Mouse (Mus musculus) mouse embryonic stem cell (cell line): ENCODE data around the gene Tfrc.
"Not testable (repeated sequence)": the region's sequence is repeated elsewhere in the genome, so short reads cannot be mapped to it uniquely, and the experiment has no call there.

Source experiments
- in situ Hi-C, 2 experiments: fragments of 300-500 bp; cut with MboI; formaldehyde crosslinking; loops; 1 replicate in 1 of 2; 3 replicates in 1 of 2; pipeline ENCODE4 v1.14.3; 2019 to 2020; ENCODE audit warnings: low sequenced_read_pairs in 2 of 2, low pct_unique_long_range_greater_than_20kb in 1 of 2, mixed read lengths in 1 of 2; ENCODE audit not compliant: unreplicated experiment in 1 of 2

Tfrc gene

DNA sequence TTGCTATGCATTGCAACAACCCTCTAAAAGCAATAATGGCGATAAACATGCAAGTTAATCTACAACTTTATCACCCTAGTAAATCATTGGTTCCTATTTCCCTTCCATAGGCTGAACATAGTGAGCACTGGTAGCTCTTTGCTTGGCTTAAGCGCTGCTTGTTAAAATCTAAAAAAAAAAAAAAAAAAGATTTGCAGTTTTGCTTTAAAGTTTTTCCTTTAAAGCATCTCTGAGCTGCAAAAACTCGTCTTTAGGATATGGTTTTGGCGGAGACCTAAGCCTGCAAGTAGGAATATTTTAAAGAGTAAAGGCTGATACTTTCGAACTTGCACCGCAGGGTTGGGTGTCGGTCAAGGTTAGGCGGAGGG, 392 bp upstream of the Tfrc start:
- in situ Hi-C loops, result loop anchor here in 1 of 2 experiments (25.0 kb wide), 1 partner anchor 321 kb away; the partner anchor contains the start of gene Rnf168

DNA sequence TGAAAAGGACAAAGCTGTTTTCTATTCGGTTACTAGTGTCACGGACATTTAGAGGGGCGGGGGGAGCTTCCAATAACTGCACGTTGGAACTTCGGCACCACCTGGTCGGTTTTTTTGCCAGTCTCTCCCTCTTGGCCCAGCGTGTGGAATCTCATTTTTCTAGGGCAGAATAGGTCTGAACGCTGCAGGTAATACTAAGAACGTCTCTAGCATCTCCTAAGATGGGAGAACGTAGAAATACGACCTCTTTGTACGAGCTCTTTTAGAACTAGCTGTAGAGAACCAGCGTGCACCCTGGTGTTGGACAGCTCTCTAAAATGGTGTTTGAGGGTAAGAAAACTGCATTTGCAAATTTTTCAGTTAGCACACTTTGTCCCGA, 670 bp downstream of the Tfrc start:
- in situ Hi-C loops, result loop anchor here in 1 of 2 experiments (25.0 kb wide), 1 partner anchor 322 kb away; the partner anchor contains the start of gene Rnf168

DNA sequence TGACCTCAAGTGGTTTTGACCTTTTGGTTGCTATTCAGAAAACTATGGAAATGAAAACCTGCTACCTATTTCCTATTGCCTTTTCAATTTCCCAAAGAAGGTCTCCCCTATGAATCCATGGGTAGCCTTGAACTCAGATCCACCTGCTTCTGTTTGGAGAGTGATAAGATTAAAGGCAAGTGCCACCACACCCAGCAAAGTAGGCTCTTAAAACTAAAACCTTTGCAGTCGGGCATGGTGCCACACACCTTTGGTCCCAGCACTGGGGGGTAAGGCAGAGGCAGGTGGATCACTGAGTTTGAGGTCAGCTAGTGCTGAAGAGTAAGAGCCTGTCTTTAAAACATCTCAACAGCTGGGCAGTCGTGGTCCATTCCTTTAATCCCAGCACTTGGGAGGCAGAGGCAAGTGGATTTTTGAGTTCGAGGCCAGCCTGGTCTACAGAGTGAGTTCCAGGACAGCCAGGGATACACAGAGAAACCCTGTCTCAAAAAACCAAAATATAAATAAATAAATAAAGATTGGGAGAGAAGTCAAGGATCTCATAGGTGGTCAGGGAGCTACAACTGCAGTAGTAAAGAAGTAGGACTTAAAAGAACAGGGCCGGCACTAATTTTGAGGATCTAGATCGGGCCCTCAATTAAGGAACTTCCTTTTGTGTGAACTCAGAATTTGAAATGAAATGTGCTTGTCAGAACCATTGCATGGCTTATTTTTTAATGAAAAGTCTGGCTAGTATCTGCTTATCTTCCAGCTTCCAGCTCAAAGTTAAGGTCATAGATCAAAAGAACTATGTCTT, 1.9 kb downstream of the Tfrc start:
- in situ Hi-C loops, result loop anchor here (5.0 to 25.0 kb wide), 2 partner anchors 98 to 323 kb away; partner anchors contain the start of gene Rnf168 (in 1 of the 2)

DNA sequence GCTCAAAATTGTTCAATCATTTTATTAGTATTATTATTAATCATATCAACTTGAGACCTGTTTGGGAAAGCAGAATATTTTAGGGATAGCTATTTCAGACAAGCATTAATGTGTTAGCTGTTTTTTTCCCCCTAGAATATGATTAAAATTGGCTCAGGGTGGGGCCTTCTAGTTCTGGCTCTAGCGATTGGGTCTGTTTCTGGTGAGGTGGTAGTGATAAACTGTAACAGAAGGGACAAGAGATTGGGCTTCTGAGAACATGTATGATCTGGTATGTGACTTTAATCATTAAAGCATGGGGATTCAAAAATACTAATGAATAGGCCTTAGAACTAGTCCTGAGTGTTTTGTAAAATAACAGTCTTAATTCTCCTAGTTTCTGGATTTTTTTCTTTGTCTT, 3.3 kb downstream of the Tfrc start:
- in situ Hi-C loops, result loop anchor here (5.0 to 25.0 kb wide), 2 partner anchors 100 to 325 kb away; partner anchors contain the start of gene Rnf168 (in 1 of the 2)

DNA sequence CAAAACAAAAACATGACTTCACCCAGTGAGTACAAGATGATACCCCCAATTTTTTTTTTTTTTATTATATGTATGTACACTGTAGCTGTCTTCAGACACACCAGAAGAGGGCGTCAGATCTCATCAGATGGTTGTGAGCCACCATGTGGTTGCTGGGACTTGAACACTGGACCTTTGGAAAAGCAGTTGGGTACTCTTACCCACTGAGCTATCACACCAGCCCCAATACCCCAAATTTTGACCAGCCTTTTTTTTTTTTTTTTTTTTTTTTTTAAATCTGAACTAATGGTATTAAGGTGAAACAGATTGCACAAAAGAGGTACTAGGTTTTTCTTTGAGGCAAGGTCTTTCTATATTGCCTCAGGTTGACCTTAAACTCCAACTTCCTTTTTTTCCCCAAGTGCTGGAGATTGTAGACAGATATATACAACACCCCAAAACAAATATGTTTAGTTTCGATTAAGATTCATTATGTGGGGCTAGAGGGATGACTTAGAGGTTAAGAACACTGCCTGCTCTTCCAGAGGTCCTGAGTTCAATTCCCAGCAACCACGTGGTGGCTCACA, 4.6 kb downstream of the Tfrc start:
- in situ Hi-C loops, result loop anchor here (5.0 to 25.0 kb wide), 2 partner anchors 101 to 326 kb away; partner anchors contain the start of gene Rnf168 (in 1 of the 2)

DNA sequence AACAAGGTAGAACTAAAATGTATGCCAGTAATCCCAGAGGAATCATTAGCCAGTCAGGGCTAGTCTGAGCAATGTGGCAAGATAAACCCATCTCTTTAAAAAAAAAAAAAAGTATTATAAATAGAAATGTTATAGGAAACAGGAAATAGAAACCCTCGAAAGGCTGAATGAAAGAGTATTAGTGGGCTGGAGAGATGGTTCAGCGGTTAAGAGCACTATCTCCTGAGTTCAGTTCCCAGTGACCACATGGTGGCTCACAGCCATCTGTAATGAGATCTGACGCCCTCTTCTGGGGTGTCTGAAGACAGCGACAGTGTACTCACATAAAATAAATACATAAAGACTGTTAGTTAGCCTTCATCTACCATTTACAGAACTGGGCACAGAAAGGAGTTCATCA, 5.3 kb downstream of the Tfrc start:
- in situ Hi-C loops, result loop anchor here (5.0 to 25.0 kb wide), 2 partner anchors 102 to 327 kb away; partner anchors contain the start of gene Rnf168 (in 1 of the 2)

DNA sequence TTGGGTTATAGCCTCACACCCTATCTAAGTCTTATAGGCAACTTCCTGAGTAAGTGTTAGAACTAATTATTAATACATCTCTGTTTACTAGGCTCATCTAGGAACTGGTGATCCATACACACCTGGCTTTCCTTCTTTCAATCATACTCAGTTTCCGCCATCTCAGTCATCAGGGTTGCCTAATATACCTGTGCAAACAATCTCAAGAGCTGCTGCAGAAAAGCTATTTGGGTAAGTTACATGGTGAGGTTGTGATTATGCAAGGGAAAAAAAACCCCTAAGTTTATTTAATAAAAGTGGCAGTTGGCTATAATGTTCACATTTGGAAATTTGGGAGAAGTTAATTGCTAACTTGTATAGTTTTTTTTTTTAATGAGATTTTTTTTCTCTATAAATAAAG, 10.2 kb downstream of the Tfrc start:
- in situ Hi-C loops, result loop anchor here in 1 of 2 experiments (25.0 kb wide), 1 partner anchor 332 kb away; the partner anchor contains the start of gene Rnf168

DNA sequence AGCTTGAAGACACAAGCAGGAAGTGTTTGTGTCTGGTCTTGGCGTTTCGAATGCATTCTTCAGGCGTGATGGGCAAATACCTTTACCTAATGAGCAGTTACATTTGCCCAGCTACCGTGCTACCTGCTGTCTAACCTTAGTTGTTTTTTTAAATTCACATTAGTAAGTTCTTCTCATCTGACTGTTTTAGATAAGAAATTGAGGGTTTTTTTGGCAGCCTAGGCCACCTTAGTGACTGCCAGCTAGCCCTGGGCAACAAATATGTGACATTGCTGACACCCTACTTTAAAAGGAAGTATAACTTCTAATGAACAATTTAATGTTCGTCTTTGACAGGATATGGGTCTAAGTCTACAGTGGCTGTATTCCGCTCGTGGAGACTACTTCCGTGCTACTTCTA, 19.4 kb downstream of the Tfrc start:
- in situ Hi-C loops, result no loop called here

DNA sequence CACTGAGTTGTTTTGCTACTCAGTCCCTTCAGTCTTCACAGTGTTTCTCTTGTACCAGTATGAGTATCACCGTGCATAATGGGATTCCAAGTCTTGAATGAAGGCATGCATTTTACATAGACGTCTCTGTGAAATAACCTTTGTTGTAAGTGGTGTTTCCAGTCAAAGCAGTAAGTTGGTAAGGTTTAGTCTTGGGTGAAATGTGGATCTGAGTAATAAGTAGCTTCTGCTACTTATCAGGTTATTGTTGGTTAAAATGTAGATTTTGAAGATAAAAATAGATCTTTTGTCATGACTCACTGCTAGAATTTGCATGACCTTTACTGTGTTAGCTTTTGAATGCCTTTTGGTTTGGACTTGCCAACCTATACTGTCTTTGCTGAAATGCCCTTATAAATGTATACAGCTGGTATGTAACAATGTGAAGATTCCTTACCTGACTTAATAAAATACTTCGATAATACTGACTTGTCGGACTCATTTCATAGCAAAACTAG, 23.7 kb downstream of the Tfrc start:
- in situ Hi-C loops, result no loop called here

DNA sequence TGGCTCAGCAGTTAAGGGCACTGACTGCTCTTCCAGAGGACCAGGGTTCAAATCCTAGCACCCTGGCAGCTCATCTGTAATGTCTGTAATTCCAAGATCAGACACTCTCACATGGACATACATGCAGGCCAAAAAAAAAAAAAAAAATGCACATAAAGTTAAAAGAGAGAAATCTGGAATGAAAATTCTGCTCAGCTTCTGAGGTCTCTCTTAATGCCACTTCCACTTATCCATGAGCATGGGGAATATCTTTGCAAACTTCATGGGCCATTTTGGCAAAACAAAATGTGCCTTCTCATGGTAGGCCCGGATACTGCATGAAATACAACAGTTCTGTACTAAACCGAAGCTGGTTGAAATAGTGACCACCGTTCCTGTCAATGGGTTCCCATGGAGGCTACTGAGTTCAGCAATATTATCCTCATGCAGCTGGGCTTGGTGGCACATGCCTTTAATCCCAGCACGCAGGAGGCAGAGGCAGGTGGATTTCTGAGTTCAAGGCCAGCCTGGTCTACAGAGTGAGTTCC, 24.8 kb downstream of the Tfrc start:
- in situ Hi-C loops, result no loop called here

DNA sequence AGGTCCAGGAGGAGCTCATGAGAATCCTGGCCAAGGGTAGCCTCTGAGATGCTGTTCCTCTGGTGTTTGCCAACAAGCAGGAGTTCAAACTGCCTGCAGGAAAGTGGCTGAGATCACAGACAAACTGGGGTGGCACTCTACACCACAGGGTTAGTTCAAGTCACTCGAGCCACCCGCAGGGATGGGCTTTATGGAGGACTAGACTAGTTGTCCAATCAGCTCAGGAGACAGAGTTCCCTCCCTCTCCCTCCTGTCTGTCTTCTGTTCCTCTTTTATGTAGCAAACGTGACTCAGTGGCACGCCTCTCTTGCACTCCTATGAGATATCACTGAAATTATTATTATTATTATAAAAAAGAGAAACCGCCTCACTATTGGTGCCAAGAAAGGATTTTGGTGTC, 25.5 kb downstream of the Tfrc start:
- in situ Hi-C loops, result no loop called here

DNA sequence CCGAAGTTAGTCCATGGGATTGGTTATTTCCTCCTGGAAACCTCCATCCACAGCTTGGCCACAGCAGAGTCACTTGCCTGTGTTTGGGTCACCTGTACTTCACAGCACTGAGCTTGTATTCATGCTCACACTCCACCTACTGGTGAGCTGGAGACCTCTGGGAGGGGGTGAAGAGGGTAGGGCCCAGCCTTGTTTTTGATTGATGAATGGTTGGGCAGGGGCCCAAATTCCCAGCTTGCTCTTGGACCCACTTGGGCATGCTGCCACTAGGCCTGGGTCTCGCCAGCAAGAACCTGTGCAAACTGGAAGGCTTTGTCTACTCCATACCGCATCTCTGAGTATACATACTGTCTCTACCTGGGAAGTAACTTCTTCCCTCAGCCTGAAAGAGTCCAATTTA, 26.6 kb downstream of the Tfrc start:
- in situ Hi-C loops, result no loop called here

DNA sequence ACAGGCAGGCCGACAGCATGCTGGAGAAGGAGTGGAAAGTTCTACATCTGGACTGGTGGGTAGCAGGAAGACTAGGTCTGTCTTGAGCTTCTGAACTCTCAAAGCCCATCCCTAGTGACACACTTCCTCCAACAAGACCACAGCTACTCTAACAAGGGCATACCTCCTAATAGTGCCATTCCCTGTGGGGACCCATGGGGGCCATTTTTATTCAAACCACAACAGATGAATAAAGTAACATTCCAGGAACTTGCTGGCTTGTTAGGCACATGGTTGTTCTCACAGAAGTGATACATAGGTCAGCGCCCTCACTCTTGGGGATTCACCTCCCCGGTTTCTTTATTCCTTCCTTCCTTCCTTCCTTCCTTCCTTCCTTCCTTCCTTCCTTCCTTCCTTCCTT, 27.6 kb downstream of the Tfrc start:
- in situ Hi-C loops, result no loop called here

DNA sequence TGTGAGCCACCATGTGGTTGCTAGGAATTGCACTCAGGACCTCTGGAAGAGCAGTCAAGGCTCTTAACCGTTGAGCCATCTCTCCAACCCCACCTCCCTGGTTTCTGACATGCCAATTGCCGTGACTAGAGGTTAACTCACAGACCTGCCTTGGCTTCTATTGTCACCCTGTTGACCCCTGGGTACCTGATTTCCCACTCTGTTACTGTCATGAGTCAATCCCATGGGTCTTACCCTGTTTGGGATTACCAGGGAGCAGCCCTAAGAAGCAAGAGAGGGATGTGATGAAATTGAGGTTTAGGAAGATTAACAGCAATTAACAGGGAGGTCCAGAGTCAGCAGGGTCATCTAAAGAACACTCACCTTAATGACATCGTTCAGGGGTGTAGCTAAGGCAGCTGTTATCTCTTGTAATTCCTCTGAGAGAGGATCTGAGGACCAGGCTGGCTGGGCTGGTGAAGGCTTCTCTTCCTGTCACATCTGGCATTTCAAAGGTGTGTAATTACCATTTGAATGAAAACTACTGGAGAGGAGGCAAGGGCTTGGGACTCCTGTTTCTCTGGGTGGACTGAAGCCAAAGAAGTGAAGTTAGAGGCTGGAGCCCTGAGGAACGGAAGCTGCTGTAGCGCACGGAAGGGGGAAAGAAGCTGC, 28.3 kb downstream of the Tfrc start:
- in situ Hi-C loops, result no loop called here

DNA sequence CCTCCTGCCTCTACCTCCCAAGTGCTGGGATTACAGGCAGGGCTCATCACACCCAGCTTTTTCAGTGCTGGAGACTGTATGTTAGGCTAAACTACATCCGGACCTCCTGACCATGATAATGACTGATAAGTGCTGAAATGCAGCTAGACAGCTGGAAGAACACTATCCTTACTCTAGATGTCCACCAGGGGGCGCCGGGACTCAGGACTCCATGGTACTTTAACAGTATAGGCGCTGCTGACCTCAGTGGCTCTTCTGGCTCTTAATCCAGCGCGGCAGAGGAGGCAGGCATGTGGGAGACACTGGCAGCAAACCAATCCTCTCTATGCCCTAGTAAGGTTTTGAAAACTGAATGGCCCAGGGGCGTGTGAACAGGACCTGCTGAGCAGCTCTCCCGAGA, 29.8 kb downstream of the Tfrc start:
- in situ Hi-C loops, result no loop called here

DNA sequence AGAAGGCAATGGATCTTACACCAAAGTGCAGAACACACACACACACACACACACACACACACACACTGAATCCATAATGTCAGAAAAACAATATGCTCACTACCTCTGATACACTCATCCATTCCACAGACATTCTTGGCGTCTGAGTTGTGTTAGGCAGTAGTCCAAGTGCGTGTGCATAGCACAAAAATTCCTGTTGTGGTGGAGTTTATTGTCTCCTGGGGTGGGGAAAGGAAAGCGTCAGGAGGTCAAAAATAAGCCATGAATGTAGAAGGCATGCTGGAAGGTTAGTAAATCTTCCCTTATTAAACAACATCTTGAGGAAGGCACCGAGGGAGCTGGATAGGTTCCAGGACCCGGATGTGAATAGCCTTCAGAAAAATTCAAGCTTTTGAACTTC, 31.4 kb downstream of the Tfrc start:
- in situ Hi-C loops, result no loop called here

DNA sequence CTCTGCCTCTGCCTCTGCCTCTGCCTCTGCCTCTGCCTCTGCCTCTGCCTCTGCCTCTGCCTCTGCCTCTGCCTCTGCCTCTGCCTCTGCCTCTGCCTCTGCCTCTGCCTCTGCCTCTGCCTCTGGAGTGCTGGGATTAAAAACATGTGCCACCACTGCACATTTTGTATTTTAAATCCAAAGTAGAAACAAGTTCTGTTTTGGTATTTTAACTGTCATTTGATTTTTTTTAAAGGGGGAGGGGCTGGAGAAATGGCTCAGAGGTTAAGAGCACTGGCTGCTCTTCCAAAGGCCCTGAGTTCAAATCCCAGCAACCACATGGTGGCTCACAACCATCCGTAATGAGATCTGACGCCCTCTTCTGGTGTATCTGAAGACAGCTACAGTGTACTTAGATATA, 32.0 kb downstream of the Tfrc start:
- in situ Hi-C loops, result not testable (repeated sequence)

DNA sequence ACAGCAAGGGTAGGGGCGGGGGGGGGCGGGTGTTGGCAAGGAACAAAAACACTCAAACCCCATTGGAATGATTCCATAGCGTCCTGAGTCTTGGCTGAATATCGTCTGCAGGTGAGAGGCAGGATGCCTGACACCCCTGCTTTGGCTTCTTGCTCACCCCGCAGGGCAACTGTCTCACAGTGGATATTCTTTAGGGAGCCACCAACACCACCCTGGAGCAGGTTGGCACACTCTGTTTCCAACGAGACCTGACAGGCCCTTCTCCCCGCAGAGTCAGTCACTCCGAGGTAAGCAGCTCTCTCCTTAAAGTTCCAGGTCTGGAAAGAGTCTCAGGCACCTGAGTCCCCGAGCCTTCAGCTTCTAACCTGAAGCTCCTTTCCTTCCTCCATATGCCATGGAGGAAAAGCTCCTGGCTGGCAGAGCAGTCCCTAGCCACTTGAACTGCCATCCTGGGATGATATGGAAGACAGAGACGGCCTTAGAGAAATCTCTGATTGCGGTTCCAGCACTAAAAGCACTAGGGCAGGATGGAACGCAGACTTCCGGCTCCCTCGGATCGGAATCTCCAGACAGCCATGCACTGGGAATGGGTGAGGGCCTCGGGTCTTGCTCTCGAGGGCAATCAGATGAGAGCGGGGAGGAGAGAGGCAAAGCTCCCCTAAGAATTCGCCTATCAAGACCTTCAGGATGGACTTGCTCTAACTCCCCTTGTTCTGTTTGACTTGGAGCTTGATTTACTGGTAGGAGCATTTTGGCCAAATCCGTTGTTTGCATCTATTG, 32.9 kb downstream of the Tfrc start:
- in situ Hi-C loops, result no loop called here
